Mouse (Mus musculus) midbrain, postnatal 0 days (tissue): ENCODE measurements at regions not wholly inside any gene's neighbourhood (a gene's known extent, or its start where the extent isn't known, plus 50 kb on each side); places are given as distances from the start of the nearest gene placed in this dataset.

Experiments
- ATAC-seq: fragments of 200-750 bp; cut with Nextera tagmentation; 2 replicates; pipeline ENCODE4 v1.8.0; 2017; ENCODE audit warnings: moderate number of reproducible peaks, mild to moderate bottlenecking, moderate TSS enrichment, moderate library complexity; ENCODE audit not compliant: low FRiP score
- DNase-seq: peaks from one replicate; pipeline ENCODE4 v3.0.0-alpha.2; 2015; ENCODE audit warnings: low spot score
- H3K27ac ChIP-seq: fragments of 300-500 bp; sonication (generic); 2 replicates; pipeline ENCODE4 v1.5.1; 2014; ENCODE audit warnings: low read depth, mild to moderate bottlenecking, low read length, mixed read lengths
- H3K27me3 ChIP-seq: fragments of 300-500 bp; sonication (generic); 2 replicates; pipeline ENCODE4 v1.6.1; 2014; ENCODE audit warnings: low read length, control low read depth, mixed read lengths; ENCODE audit not compliant: insufficient read depth
- H3K36me3 ChIP-seq: fragments of 300-500 bp; sonication (generic); 2 replicates; pipeline ENCODE4 v1.6.1; 2014; ENCODE audit warnings: low read length, control low read depth, mixed read lengths; ENCODE audit not compliant: insufficient read depth
- H3K4me1 ChIP-seq: fragments of 300-500 bp; sonication (generic); 2 replicates; pipeline ENCODE4 v1.6.1; 2014; ENCODE audit warnings: mild to moderate bottlenecking, control low read depth, antibody characterized with exemption, low read length, mixed read lengths; ENCODE audit not compliant: insufficient read depth
- H3K4me2 ChIP-seq: fragments of 300-500 bp; sonication (generic); 2 replicates; pipeline ENCODE4 v1.6.1; 2014; ENCODE audit warnings: low read depth, mild to moderate bottlenecking, low read length, mixed read lengths; ENCODE audit not compliant: poor library complexity, severe bottlenecking
- H3K4me3 ChIP-seq: fragments of 300-500 bp; sonication (generic); 2 replicates; pipeline ENCODE4 v1.5.1; 2014; ENCODE audit warnings: low read depth, mild to moderate bottlenecking, low read length, moderate library complexity
- H3K9ac ChIP-seq: fragments of 300-500 bp; sonication (generic); replicated peaks from 2 replicates; pipeline ENCODE4 v1.6.1; 2014; ENCODE audit warnings: mild to moderate bottlenecking, low read length, moderate library complexity, mixed read lengths; ENCODE audit not compliant: poor library complexity, severe bottlenecking
- H3K9me3 ChIP-seq: fragments of 300-500 bp; sonication (generic); 2 replicates; pipeline ENCODE4 v1.6.1; 2016; ENCODE audit warnings: low read length, control low read depth
- CTCF ChIP-seq: IDR thresholded peaks from 2 replicates; pipeline ENCODE4 v1.5.1; 2016; ENCODE audit warnings: antibody characterized with exemption, mild to moderate bottlenecking
- WGBS: fragments of 180-500 bp; shearing (Covaris S2); extraction: QIAGEN DNeasy Blood & Tissue Kit; methylation state at CpG from one replicate; pipeline ENCODE4 v1.1.7; 2014; 5-methylcytosine and 5-hydroxymethylcytosine counted together

DNA sequence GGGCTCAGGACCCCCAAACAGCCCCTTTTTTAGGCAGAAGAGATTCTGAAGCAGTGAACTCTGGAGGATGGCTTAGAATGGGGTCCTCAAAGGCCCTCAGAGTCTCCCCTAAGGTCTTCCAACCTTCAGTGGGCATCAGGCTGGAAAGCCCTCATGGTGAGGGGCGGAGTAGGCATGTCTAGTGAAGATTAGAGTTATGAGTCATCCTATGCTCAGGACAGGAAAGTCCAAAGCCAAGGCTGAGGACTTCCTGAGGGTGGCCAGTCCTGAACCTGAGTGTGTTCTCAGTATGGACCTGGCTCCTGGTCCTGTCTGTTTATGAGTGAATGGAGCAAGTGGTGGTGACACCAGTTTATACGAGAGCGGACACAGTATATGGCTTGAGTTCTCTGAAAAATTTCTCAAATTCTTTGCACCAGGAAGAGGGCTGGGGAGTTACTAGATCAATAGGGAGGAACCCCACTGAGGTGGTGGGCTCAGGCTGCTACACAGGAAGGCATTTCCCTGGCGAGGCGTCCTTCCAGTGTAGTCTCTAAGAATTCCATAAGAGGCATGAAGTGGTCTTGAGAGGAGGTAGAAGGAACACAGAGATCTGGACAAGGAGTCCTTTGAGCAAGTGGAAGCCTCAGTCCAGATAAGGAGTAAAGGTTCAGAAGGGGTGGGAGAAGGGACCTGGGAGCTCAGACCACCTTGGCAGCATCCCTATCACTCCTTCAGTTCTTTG lies 266.2 kb downstream of the Cyp26b1 start:
- Histone ChIP-seq H3K9ac (no peak overlapping the region), H3K4me2 (no peak overlapping the region), H3K27ac (no peak overlapping the region), H3K27me3 (no peaks in the 10 kb centered on the region), H3K36me3 (no peaks in the 10 kb centered on the region), H3K9me3 (no peaks in the 10 kb centered on the region), H3K4me1 (no peaks in the 10 kb centered on the region), H3K4me3 (no peak overlapping the region)
- no peak for ATAC-seq
- WGBS, result 80% methylated on average over 5 of the region's 5 CpGs
- no peak for TF ChIP-seq CTCF
- DNase-seq, result no peak

DNA sequence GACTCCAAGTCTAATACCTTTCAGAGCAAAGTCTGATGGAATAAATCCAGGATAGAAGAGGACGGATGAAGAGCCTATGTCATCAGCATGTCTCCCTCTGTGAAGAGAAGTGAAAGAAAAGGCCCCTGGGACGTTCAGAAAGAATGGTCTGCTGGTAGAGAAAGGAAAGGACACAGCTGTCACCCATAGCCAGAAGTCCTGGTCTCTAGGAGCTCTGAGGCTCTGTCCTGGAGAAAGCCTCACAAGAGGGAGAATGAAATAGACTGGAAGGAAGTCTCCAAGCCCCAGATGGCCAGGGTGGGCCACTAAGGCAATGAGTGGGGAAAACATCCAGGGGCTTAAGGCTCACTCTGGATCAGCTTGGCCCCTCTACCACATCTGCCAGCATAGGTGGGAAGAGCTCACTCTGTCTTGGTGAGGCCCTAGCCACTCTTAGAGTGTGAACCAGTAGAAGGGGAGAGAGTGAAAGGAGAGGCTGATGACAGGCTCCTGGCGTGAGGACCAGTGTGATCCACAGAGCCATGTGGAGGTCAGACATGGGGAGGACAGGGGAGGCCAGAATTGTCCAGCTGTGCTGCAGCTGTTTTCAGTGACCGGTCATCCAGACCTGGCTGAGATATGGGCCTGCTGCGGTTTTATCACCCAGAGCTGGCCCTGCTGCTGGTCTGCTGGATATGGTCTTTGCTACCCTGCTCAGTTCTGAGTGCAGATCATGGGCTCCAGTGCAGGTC lies 268.2 kb downstream of the Cyp26b1 start:
- ATAC-seq, result no peak
- Histone ChIP-seq H3K4me3 (no peak overlapping the region), H3K27ac (no peak overlapping the region), H3K9me3 (no peaks in the 10 kb centered on the region), H3K36me3 (no peaks in the 10 kb centered on the region), H3K27me3 (no peaks in the 10 kb centered on the region), H3K4me2 (no peak overlapping the region), H3K9ac (no peak overlapping the region), H3K4me1 (no peaks in the 10 kb centered on the region)
- DNase-seq, result no peak
- 69% methylated on average over 5 of the region's 5 CpGs for WGBS
- no peak for TF ChIP-seq CTCF

DNA sequence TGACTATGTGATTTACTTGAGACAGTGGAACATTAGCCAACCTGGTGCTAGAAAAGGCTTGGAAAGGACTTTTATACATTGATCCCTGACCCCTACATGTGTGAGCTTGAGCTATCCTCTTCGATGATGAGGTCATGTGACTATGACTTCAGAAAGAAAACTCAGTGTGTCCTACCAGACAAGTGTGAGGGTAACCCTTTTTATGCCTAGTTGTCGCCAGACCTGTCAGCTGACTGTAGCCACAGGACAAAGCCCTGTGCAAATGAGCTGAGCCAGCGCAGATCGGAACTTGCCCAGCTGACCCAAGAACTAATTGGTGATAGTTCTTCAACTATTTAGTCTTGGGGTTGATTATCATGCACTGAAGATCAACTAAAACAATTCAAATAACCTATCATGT lies 269.5 kb downstream of the Cyp26b1 start:
- H3K4me2 ChIP-seq, result no peak overlapping the region
- no peaks in the 10 kb centered on the region for H3K9me3 ChIP-seq
- H3K36me3 ChIP-seq, result no peaks in the 10 kb centered on the region
- TF ChIP-seq CTCF, result no peak
- no peaks in the 10 kb centered on the region for H3K27me3 ChIP-seq
- H3K4me1 ChIP-seq, result no peaks in the 10 kb centered on the region
- H3K4me3 ChIP-seq, result no peak overlapping the region
- 85% methylated on average over 4 of the region's 4 CpGs for WGBS
- no peak overlapping the region for H3K9ac ChIP-seq
- no peak overlapping the region for H3K27ac ChIP-seq
- ATAC-seq, result no peak
- no peak for DNase-seq

DNA sequence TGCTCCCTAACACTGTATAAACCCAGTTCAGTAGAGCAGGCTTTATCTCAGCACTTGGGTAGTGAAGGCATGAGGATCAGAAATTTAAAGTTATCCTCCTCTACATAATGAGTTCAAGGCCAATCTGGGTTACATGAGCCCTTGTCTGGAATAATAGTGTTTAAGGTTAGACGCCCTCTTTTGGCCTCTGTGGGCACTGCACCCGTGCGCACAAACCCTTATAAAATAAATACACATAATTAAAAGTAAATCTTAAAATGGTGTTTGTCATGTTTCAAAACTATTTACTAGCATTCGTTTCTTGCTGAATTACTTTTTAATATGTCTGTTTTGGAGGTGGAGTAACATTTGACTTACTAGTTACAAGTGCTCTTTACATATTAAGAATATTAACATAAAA lies 271.2 kb downstream of the Cyp26b1 start:
- no peak overlapping the region for H3K27ac ChIP-seq
- H3K36me3 ChIP-seq, result no peaks in the 10 kb centered on the region
- no peaks in the 10 kb centered on the region for H3K4me1 ChIP-seq
- no peaks in the 10 kb centered on the region for H3K27me3 ChIP-seq
- no peak overlapping the region for H3K4me3 ChIP-seq
- H3K9ac ChIP-seq, result no peak overlapping the region
- WGBS, result 86% methylated on average over 4 of the region's 4 CpGs
- no peak for ATAC-seq
- DNase-seq, result no peak
- TF ChIP-seq CTCF, result no peak
- no peaks in the 10 kb centered on the region for H3K9me3 ChIP-seq
- no peak overlapping the region for H3K4me2 ChIP-seq

DNA sequence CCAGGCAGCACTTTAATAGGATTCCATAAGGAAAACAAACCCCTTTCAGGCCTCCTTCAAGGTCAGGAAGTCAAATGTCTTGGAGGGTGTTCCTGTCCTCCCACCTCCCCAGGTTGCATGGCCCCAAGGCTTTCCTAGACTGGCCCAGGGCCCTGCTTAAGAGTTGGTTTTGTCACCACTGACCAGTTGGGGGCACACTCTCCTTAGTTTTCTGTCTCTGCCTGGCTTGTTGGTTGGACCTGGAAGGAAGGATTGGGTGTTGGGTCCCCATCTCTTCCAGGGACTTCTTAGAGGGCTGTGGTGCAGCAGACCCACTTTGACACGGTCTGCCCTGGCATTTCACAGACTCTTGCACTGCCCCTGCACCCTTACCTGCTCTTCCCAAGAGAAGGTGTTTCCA lies 273.1 kb downstream of the Cyp26b1 start:
- DNase-seq (no peak), ATAC-seq (no peak)
- no peak overlapping the region for H3K4me3 ChIP-seq
- no peaks in the 10 kb centered on the region for H3K27me3 ChIP-seq
- H3K27ac ChIP-seq, result no peak overlapping the region
- H3K4me1 ChIP-seq, result no peaks in the 10 kb centered on the region
- 68% methylated on average over 1 of the region's 1 CpGs for WGBS
- H3K9me3 ChIP-seq, result no peaks in the 10 kb centered on the region
- no peaks in the 10 kb centered on the region for H3K36me3 ChIP-seq
- H3K9ac ChIP-seq, result no peak overlapping the region
- no peak overlapping the region for H3K4me2 ChIP-seq
- TF ChIP-seq CTCF, result peak; percentile 45

DNA sequence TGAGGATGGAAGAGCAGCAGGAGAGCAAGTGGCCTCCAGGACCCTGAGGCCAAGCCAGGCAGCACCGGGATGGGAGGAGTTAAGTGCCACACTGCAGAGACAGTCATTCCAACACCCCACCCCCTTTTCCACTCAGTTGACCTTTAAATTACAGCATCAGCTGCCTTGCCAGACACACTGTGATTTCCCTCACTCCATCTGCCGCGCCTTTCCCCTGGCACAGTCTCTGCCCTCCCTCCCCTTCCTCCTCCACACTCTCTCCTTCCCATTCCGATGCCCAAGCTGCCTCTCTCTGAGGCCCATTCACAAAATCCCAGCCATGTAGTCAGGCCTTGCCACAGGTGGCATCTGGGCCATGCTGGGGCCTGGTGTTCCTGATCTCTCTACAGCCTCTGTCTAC lies 274.9 kb downstream of the Cyp26b1 start:
- Histone ChIP-seq H3K27me3 (no peaks in the 10 kb centered on the region), H3K9me3 (no peaks in the 10 kb centered on the region), H3K36me3 (no peaks in the 10 kb centered on the region), H3K27ac (no peak overlapping the region), H3K4me3 (no peak overlapping the region), H3K4me2 (no peak overlapping the region), H3K9ac (no peak overlapping the region), H3K4me1 (no peaks in the 10 kb centered on the region)
- 61% methylated on average over 4 of the region's 4 CpGs for WGBS
- ATAC-seq (no peak; the same call in 1 of the 2 replicates), DNase-seq (peak; percentile 80)
- no peak for TF ChIP-seq CTCF
